Mouse (Mus musculus) lung, postnatal 0 days (tissue): Measurements from ENCODE around the gene Alg14.

Experiments
- CTCF ChIP-seq: IDR thresholded peaks from 2 replicates; pipeline ENCODE4 v1.5.1; 2016; ENCODE audit warnings: antibody characterized with exemption, mild to moderate bottlenecking
- EP300 ChIP-seq: IDR thresholded peaks from 2 replicates; pipeline ENCODE4 v1.6.1; 2016; ENCODE audit warnings: antibody characterized with exemption, mild to moderate bottlenecking, control low read depth

- TF ChIP-seq EP300 (peak; percentile 29; the same call in 1 of the 2 replicates), CTCF (no peak)
Measured at GRCm38 (mm10) chr3:121291225-121291559, 381 bp upstream of the Alg14 start.
